Mouse (Mus musculus): ENCODE measurements around the gene Psma6. TPM values are rescaled to one million over a fixed set of nuclear protein-coding genes. Genes with fewer than 3 reads are reported as not detected.

Psma6 gene
- polyA plus RNA-seq, 1 experiment from 2014 or later = 435 TPM

Other genes with a start within 250 kb of the Psma6 start
- gene Srp54b, start 229.1 kb upstream of the Psma6 start, polyA plus RNA-seq (2016; fragmentation: Nextera tagmentation; extraction: Ambion mirVana) = 62.9 and 64.4 TPM in 2 replicates
- 6.2 TPM in 1 of 2 replicates, not detected in the other for gene 1700047I17Rik2, start 184.6 kb upstream of the Psma6 start, polyA plus RNA-seq (2016; fragmentation: Nextera tagmentation; extraction: Ambion mirVana)
- gene Srp54c, start 154.1 kb upstream of the Psma6 start, polyA plus RNA-seq (2016; fragmentation: Nextera tagmentation; extraction: Ambion mirVana) = 73.0 and 74.5 TPM in 2 replicates
- gene 1110008L16Rik, start 84.6 kb upstream of the Psma6 start, polyA plus RNA-seq (2016; fragmentation: Nextera tagmentation; extraction: Ambion mirVana) = 15.4 and 16.0 TPM in 2 replicates
- gene Ppp2r3c, start 81.2 kb upstream of the Psma6 start, polyA plus RNA-seq (2016; fragmentation: Nextera tagmentation; extraction: Ambion mirVana) = 20.7 and 22.1 TPM in 2 replicates
- gene Nfkbia, start 108.4 kb downstream of the Psma6 start, polyA plus RNA-seq (2016; fragmentation: Nextera tagmentation; extraction: Ambion mirVana) = 76.8 and 78.3 TPM in 2 replicates
- not detected in 2 replicates for gene Aldoart2, start 181.0 kb downstream of the Psma6 start, polyA plus RNA-seq (2016; fragmentation: Nextera tagmentation; extraction: Ambion mirVana)
- 0.93 and 1.1 TPM in 2 replicates for gene Insm2, start 215.2 kb downstream of the Psma6 start, polyA plus RNA-seq (2016; fragmentation: Nextera tagmentation; extraction: Ambion mirVana)